10 mouse cellular contexts compared by ENCODE assay signal in the genomic region with DNA sequence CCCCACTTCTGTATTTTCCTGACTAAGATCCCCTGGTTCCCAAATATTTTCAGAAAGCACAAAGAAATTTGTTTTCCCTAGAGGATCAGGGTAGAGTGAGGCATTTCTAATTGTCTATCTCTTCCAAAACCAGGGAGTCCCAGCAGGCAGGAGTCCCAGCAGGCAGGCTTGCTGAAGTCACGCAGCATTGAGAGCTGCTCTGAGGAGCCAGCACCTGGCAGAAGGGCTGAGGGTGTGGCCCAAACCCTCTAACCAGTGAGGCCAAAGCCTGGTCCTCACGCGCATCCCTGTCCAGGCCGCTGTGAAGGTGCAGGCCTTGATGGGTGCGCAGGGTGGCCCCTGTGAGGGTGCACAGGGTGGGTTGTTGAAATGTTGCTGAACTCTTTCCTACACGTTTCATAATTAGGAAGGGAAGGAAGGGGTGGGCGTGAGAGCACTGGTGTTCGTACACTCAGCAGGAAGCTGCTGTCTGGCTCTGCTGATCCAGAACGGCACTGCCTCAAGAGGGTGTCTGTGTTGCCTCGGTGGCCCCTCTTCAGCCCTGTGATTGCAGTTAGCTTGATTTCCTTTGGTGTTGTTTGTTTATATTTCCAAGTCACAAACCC. TPM values are rescaled to one million over a fixed set of nuclear protein-coding genes. Genes with fewer than 3 reads are reported as not detected.
DNase-seq lines count a peak whose midpoint lies in the region; ATAC-seq lines count a peak whose summit lies in the region.
"Had no signal": no experiment of that assay in that cellular context is flagged by ENCODE, and none has a peak within 500 bp of the region (broad histone marks: within the 10 kb centered on the region; RNA-seq: fewer than 3 reads in every experiment).

No protein-coding gene starts in this region.

- H3K4me1 ChIP-seq in lung, embryonic 15.5 days = no peaks in the 10 kb centered on the region
- H3K4me1 ChIP-seq: forebrain, embryonic 12.5 days had no signal

- peak; percentile 48 to 54 for DNase-seq in cerebellum, postnatal 25 days
- no peak for DNase-seq in cerebellum, adult 11 months
- DNase-seq in right cerebral cortex, postnatal 25 days = peak; percentile 39
- no peak for DNase-seq in right cerebral cortex, postnatal 4 days
- DNase-seq in spleen, postnatal 36 days (ENCODE audit: low spot score in 2 of 2) = peak; percentile 89
- DNase-seq in gastrocnemius, postnatal 36 days = no peak
- DNase-seq in right cerebral cortex, postnatal 10 days (ENCODE audit: low spot score in 2 of 2) = no peak

- H3K36me3 ChIP-seq in lung, embryonic 15.5 days = peaks cover 68% of the 10 kb centered on the region

- intact Hi-C loops in gastrocnemius, postnatal 36 days (cut with DNase I) = no loop called here

- H3K27ac ChIP-seq in lung, embryonic 15.5 days = peak overlapping the region; percentile 30; the same call in 1 of the 2 replicates
- H3K27ac ChIP-seq: forebrain, embryonic 12.5 days had no signal

- no peak overlapping the region for H3K4me3 ChIP-seq in lung, embryonic 15.5 days
- H3K4me3 ChIP-seq: forebrain, embryonic 12.5 days; myocyte had no signal

- ATAC-seq in lung, embryonic 15.5 days (ENCODE audit: borderline replicate concordance, extremely low read depth, low FRiP score, low TSS enrichment) = peak; percentile 50; the same call in 1 of the 2 replicates

- no peaks in the 10 kb centered on the region for H3K27me3 ChIP-seq in lung, embryonic 15.5 days
- H3K27me3 ChIP-seq: forebrain, embryonic 12.5 days had no signal

- H3K9me3 ChIP-seq in lung, embryonic 15.5 days = no peaks in the 10 kb centered on the region
- H3K9me3 ChIP-seq: forebrain, embryonic 12.5 days had no signal

- no peak overlapping the region for H3K9ac ChIP-seq in lung, embryonic 15.5 days
- H3K9ac ChIP-seq: forebrain, embryonic 12.5 days had no signal

- 65% methylated on average over 10 of the region's 10 CpGs for WGBS in lung, embryonic 15.5 days

- H3K4me2 ChIP-seq in lung, embryonic 15.5 days = no peak overlapping the region
- H3K4me2 ChIP-seq: forebrain, embryonic 12.5 days had no signal

RNA-seq across cellular contexts. Expression of a gene that starts 20.3 kb away (rescaled TPM):
- polyA plus RNA-seq in lung, embryonic 15.5 days (2015; fragmentation: Nextera tagmentation; extraction: Ambion mirVana) = 70.2 and 74.7 TPM in 2 replicates
- 10 to 100 TPM; 39.2 to 46.4 TPM for total RNA-seq in gastrocnemius, postnatal 36 days (2021)

RNA-seq across cellular contexts. Expression of a gene that starts 27.3 kb away (rescaled TPM):
- polyA plus RNA-seq in lung, embryonic 15.5 days (2015; fragmentation: Nextera tagmentation; extraction: Ambion mirVana) = 39.8 and 42.1 TPM in 2 replicates
- 10 to 100 TPM; 10.4 to 10.5 TPM for total RNA-seq in gastrocnemius, postnatal 36 days (2021)

RNA-seq across cellular contexts. Expression of a gene that starts 27.5 kb away (rescaled TPM):
- polyA plus RNA-seq in lung, embryonic 15.5 days (2015; fragmentation: Nextera tagmentation; extraction: Ambion mirVana) = 72.1 and 75.7 TPM in 2 replicates
- 10 to 100 TPM; 48.1 to 50.4 TPM for total RNA-seq in gastrocnemius, postnatal 36 days (2021)

RNA-seq across cellular contexts. Expression of a gene that starts 37.7 kb away (rescaled TPM):
- polyA plus RNA-seq in lung, embryonic 15.5 days (2015; fragmentation: Nextera tagmentation; extraction: Ambion mirVana) = 0.31 and 0.99 TPM in 2 replicates
- total RNA-seq in gastrocnemius, postnatal 36 days (2021) = not detected
- polyA plus RNA-seq: forebrain, embryonic 12.5 days; myocyte had no signal

RNA-seq across cellular contexts. Expression of a gene that starts 55.2 kb away (rescaled TPM):
- polyA plus RNA-seq in lung, embryonic 15.5 days (2015; fragmentation: Nextera tagmentation; extraction: Ambion mirVana) = 1,477 and 1,532 TPM in 2 replicates
- total RNA-seq in gastrocnemius, postnatal 36 days (2021) = 100 to 1,000 TPM; 155 to 171 TPM

Comparison
In these comparisons a context has a peak if more than half of its experiments do, and no peak if none do; other contexts are left out.
1. DNase-seq: peak in cerebellum, postnatal 25 days (2 of 2), right cerebral cortex, postnatal 25 days (single experiment) and spleen, postnatal 36 days (2 of 2); none in cerebellum, adult 11 months (single experiment), right cerebral cortex, postnatal 4 days (single experiment), gastrocnemius, postnatal 36 days (0 of 2) and right cerebral cortex, postnatal 10 days (0 of 2).